Mouse (Mus musculus): ENCODE measurements around the gene Ralbp1. TPM values are rescaled to one million over a fixed set of nuclear protein-coding genes. Genes with fewer than 3 reads are reported as not detected.

Ralbp1 gene
- total and polyA plus RNA-seq, 3 experiments: 28.4 to 52.8 (median 52.2) TPM

DNA sequence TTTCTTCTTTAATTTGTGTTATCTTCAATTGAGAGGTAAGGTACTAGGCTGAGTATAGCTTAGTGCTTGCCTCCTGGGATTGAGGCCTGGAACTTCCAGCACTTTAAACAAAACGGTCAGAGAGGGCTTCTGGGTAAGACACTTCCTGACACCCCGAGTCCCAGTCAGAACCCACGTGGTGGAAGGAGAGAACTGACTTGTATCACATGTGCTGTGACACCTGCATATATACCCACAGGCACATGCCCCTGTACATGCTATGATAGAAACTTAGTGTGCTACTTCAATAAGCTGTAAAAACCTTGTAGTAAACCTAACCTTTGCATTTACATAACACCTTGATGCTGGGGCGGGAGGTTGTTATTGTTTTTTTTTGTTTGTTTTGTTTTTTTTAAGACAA is 87.2 kb downstream of the Ralbp1 start:
- no peak for DNase-seq

Other genes with a start within 250 kb of the Ralbp1 start
- gene Txndc2, start 243.6 kb downstream of the Ralbp1 start, total RNA-seq (2021): 10 to 100 TPM; 12.8 to 40.9 TPM
- gene Txndc2, start 243.6 kb downstream of the Ralbp1 start, polyA plus RNA-seq (2012; rRNA removed): 0.19 and 0.61 TPM in 2 replicates
- gene Rab31, start 113.0 kb downstream of the Ralbp1 start, total RNA-seq (2021): 10 to 100 TPM; 36.7 to 48.2 TPM
- 15.9 and 16.7 TPM in 2 replicates for gene Rab31, start 113.0 kb downstream of the Ralbp1 start, polyA plus RNA-seq (2012; rRNA removed)
- gene Ppp4r1, start 103.2 kb downstream of the Ralbp1 start, total RNA-seq (2021): 10 to 100 TPM; 59.2 to 60.7 TPM
- gene Ppp4r1, start 103.2 kb downstream of the Ralbp1 start, polyA plus RNA-seq (2012; rRNA removed): 19.1 and 24.9 TPM in 2 replicates
- gene Twsg1, start 65.4 kb upstream of the Ralbp1 start, total RNA-seq (2021): 100 to 1,000 TPM in 1 of 2 experiments, 10 to 100 TPM in 1; 81.8 to 102 TPM
- 49.8 and 53.9 TPM in 2 replicates for gene Twsg1, start 65.4 kb upstream of the Ralbp1 start, polyA plus RNA-seq (2012; rRNA removed)
- 10 to 100 TPM; 24.1 to 30.1 TPM for gene Ankrd12, start 191.3 kb upstream of the Ralbp1 start, total RNA-seq (2021)
- 1.1 and 2.3 TPM in 2 replicates for gene Ankrd12, start 191.3 kb upstream of the Ralbp1 start, polyA plus RNA-seq (2012; rRNA removed)
- gene Ndufv2, start 215.8 kb upstream of the Ralbp1 start, total RNA-seq (2021): 100 to 1,000 TPM; 422 to 433 TPM
- gene Ndufv2, start 215.8 kb upstream of the Ralbp1 start, polyA plus RNA-seq (2012; rRNA removed): 27.6 and 29.0 TPM in 2 replicates
- gene Washc1, start 225.7 kb upstream of the Ralbp1 start, total RNA-seq (2021): 10 to 100 TPM; 33.6 to 34.3 TPM
- 37.7 and 43.4 TPM in 2 replicates for gene Washc1, start 225.7 kb upstream of the Ralbp1 start, polyA plus RNA-seq (2012; rRNA removed)
- gene Ddx11, start 237.7 kb upstream of the Ralbp1 start, total RNA-seq (2021): 1 to 10 TPM; 2.5 to 4.7 TPM
- gene Ddx11, start 237.7 kb upstream of the Ralbp1 start, polyA plus RNA-seq (2012; rRNA removed): 2.8 and 4.6 TPM in 2 replicates